Mouse (Mus musculus) T-cell, adult 2 months (primary cell): Measurements from ENCODE around the gene Olfr1006.
"Not testable (repeated sequence)": the region's sequence is repeated elsewhere in the genome, so short reads cannot be mapped to it uniquely, and the experiment has no call there.

Experiments used
- DNase-seq: peaks from one replicate; pipeline ENCODE4 v3.0.0; 2022; ENCODE audit warnings: low spot score

Gene Olfr1006

GRCm38 (mm10) chr2:85678667-85679066 is at the start of gene Olfr1006:
Olfr1006 (minus strand) TSS chr2:85678767.
- DNase-seq: no peak

DNA sequence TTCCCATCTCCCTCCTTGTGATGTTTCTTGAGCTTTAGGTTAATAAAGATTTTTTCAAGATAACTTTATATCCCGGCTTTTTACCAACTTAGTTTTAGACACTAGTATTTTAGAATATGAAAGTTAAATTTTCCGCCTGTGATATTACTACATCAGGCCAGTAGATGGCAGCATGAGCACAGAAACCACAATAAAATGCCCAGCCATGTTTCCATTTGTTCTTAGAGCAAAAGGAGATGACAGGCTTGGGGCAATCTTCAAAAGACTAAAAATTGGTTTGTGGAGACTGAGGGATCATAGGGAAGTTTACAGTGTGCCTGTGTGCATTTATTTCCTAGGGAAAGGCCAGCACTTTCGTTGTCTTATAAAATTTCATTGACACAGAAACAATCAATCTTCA is 47.2 kb upstream of the Olfr1006 start:
- DNase-seq: no peak

- no peak for DNase-seq
These were observed 36.6 kb upstream of the Olfr1006 start, which contains the start of gene Olfr1009 for GRCm38 (mm10) chr2:85715119-85715518. Olfr1009 (plus strand) TSS chr2:85715419.

DNA sequence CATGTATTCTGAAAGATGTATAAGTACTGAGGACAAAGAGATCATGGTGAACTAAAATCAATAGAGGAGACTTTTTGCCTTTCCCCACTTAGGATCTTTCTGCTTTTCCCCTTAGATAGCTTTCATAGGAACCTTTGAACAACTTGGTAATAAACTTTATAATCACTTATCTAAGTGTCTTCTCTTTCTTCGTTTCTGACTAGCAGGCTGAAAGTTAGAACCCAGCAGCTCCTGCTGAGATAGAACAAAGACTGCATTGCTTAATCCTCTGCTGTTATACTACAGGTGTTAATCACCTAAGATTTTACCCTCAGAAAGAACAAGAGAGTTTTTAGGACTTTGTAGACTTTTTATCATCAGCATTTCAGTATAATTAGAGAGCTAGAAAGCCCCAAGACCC is 32.6 kb upstream of the Olfr1006 start:
- no peak for DNase-seq

- DNase-seq: not testable (repeated sequence)
These were observed 32.1 kb upstream of the Olfr1006 start for GRCm38 (mm10) chr2:85710680-85711079.

- no peak for DNase-seq
These were observed 10.6 kb upstream of the Olfr1006 start, which contains the start of gene Olfr1008 for GRCm38 (mm10) chr2:85689131-85689530. Olfr1008 (plus strand) TSS chr2:85689431.

DNA sequence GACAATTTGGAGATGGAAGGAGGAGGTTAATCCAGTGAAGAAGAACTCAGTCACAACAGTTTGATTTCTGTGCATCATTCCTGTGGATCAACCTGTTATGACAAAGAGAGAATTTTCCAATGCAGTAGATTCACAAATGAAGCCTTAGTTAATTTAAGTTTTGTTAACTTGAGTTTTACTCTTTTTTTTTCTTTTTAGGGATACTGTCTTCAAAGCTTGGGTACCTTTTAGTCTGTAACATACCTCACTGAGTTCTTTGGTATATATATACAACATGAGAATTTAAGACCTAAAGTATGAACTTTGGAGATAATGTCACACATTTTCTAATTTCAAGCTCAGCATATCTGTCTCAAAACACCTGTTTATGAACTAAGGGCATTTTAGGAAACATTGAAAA is 14.2 kb downstream of the Olfr1006 start, which contains the start of gene Olfr154:
Gene Olfr154, minus strand, starts transcription at position 101 of the 400 bp plus-strand sequence.
- DNase-seq: not testable (repeated sequence)

GRCm38 (mm10) chr2:85650604-85651003 is 28.0 kb downstream of the Olfr1006 start, which contains the start of gene Olfr1002:
Olfr1002 (minus strand) TSS chr2:85650704.
- no peak for DNase-seq
